Mouse (Mus musculus) induced T-regulatory cell, adult 2 months (primary cell): ENCODE measurements at regions not wholly inside any gene's neighbourhood (a gene's known extent, or its start where the extent isn't known, plus 50 kb on each side); places are given as distances from the start of the nearest gene placed in this dataset.

Source experiments
- DNase-seq: peaks from one replicate; pipeline ENCODE4 v3.0.0-alpha.2; 2012; ENCODE audit warnings: low read depth

DNA sequence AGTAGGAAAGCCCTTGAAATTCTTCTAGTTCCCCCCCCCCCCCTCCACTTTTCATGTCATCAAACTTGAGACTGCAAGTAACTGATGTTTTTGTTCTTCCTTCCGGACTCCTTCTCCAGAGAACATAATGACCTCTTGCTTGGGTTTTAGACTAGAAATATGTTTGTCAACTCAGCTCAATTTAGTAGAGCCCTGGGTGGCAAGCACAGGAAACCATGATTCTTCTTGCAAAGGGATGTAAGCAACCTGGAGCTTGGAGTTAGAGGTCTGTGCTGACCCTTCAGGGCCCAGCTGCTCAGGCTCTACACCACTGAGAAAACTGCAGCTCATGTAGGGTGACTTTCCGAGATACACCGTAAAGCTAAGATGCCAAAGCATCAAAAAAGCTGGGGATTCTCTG is 127.2 kb upstream of the Meis1 start:
- no peak for DNase-seq

DNA sequence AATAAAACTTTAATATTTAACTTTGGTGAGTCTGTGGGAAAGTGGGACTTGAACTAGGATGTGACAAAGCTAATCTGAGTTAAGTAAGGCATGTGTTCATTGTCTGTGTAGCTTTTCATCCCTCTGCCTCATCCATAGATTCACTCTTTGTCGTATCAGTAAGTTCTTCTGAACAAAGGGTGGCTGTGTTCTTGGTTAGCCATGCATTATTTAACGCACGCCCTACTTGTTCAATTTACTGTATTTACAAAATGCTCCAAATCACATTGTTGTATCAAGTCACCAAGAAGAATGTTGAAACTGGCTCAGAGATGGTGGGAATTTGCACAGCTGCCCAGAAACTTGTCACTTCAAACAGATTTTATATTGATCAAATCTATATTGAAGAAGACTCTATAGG is 132.2 kb upstream of the Meis1 start:
- DNase-seq, result no peak

DNA sequence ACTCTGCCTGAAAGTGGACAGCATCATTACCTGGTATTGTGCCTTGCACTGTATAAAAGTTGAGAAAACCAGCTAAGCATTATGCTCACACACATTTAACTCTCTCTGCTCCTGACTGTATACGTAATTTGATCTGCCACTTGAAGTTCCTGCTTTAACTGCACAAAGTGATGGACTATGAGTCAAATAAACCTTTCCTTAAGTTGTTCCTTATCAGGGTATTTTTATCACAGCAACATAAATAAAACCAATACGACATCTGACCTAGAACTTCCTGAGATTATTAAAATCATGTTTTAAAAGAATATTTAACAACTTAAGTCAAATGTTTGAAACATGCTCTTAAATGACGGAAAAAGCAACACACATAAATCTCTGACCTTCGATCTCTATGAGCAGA is 134.9 kb upstream of the Meis1 start:
- DNase-seq, result no peak

DNA sequence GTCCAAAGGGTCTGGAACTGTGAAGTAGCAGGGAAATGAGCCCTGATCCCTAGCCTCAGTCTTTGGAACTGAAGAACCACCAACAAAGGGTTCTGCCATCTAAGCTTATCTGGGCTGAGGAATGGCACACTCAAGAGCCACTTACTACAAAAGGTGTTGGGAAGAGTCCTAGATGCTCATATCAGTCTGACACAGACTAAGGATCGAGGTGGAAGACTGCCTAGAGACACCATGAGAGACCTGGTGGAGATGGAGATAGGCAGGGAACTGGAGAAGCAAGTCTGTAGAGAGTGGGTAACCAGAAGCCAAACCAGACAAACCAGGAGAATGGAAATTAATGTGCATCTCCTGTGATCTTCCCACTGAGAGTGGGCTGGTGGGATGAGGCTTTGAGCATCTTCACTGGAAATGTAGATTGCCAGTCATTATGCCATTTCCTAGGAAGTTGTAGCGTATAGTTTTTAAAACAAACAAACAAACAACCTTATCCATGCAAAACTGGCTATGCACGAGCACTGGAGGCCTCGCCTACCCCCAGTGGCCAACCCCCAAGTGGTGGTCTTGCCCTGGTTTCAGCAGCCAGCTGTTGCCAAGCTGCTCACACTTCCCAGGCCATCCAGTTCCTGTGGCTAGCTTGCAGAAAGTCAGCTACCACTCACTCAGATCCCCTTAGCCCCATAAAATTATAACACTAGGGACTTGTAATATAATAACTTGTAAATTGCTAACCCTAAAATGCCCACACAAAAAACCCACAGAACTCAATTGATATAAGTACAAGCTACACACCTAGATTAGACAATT is 136.2 kb upstream of the Meis1 start:
- DNase-seq, result no peak

DNA sequence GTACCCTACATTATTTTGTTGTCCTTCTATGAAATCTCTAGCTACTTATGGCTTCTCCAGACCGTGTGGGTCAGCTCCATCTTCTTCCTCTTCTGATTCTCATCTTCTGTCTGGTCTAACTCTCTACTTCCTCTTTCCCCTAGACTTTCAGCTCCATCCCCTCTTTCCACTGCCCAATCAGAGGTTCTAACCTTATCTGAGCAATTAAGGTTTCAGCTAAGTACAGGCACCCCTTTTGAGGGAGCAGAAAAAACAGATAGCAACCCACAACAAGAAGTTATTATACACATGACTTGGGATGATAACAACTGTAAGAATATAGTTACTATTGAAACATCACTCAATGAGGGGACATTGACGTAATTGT is 136.8 kb upstream of the Meis1 start:
- DNase-seq, result no peak

DNA sequence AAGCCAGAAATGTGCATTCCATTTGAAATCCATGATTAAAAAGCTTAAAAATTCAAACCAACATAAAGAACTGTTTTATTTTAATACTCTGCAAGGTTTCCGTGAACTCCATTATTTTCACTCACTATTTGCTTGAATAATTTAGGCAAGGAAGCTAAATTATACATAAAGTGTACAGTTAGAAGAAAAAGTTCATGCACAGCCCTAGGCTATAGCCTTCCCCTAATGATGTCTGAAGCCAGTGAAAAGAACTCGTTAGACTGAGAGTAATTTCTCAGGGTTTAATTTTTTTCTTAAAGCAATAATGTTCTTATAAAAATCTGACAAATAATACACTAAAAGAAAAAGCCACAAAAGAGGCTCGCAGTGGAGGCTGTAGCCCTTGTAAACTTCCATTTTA is 141.4 kb upstream of the Meis1 start:
- no peak for DNase-seq

DNA sequence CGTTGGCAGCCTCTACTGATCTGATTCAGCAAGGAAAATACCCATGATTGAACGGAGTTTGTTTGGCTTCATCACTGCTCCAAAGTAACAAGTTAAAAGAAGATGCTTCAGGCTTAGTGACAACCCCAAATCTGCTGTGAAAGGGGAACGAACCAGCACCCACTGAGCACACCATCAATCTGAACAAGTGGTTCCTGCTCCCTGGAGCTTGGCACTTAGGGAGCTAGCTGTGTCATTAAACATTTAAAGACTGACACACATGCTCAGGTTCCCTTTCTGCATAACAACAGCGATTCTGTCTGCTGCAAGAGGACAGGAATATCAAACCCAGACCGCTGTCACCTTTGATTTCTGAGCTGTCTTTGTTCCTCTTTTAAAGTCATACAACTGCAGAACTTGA is 141.9 kb upstream of the Meis1 start:
- DNase-seq, result no peak

DNA sequence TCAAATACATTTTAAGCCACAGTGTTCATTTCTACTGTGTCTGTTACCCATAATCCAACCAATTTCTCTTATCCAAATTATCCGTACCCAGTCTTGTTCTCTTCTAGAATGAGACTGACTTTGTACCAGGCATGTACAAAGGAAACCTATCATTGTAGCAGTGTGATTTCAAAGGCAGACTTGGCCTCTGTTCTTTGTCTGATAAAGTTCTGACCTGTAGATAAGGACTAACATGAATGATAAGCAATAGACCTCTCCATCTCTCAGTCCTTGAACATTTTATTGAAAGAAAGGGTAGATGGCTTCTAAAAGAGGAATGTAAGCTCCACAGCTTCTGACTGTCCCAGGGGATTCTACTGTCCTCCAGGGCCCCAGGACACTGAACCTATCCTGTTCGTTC is 152.2 kb upstream of the Meis1 start:
- no peak for DNase-seq

DNA sequence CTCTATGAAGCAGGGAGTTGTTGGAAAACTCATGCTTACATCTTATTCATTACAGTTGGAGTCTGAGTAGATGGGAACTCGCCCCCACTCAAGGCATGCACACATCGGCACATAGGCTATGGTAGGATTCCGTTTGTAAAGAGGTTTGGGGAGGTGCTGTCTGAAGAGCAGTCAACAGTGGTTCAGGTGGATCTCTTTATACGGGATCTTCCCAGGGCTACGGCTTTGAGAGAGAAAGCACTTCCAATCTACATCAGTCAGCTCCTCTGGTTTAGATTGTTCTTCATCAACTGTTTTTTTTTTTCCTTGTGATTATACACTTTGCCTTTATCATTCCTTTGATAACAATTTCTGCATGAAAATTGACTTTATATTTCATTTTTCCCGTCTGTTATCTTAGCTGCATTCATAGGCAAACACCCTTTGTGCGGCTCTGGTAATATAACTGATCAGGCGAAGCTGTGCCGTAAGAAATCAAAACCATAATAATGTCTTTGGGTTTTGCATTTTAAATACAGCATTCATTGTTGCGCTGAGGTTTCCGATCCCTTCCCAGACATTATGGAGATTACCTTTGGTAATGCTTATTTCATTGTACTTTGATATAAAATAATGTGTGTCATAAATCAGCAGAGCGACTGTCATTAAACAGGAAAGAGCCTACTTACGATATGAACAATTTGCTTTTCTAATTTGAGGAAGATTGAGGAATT is 155.7 kb upstream of the Meis1 start:
- DNase-seq, result no peak

DNA sequence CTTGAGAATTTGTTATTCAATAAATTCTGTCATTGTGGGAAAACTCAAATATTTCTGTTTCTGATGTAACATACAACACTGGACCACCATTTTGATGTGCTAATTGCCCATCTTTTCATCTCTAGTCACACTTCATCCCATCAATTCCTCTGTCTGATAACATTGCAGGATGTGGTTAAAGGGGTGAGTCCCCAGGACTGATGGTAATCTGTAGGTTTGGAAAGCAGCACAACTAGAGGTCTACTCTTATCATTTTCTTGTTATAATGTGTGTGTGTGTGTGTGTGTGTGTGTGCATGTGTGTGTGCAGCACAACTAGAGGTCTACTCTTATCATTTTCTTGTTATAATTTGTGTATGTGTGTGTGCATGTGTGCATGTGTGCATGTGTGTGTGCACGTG is 160.5 kb upstream of the Meis1 start:
- no peak for DNase-seq

DNA sequence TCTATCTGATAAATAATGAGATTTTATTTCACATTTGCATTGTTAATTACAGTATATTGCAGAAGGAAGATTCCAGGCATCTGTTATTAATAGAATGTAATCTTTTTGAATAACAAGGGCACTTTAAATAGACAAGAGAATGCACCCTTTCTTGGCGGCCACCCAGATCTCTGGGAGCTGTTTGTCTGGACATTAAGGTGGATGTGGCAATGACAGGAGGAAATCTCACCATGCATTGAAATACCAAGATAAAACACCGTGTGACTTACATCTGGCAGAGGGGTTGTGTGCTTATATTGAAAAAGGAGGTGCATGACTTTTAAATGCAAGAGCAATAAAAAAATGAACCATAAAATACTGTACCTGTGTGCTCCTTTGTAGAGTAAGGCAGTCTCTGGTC is 171.0 kb upstream of the Meis1 start:
- DNase-seq, result no peak

DNA sequence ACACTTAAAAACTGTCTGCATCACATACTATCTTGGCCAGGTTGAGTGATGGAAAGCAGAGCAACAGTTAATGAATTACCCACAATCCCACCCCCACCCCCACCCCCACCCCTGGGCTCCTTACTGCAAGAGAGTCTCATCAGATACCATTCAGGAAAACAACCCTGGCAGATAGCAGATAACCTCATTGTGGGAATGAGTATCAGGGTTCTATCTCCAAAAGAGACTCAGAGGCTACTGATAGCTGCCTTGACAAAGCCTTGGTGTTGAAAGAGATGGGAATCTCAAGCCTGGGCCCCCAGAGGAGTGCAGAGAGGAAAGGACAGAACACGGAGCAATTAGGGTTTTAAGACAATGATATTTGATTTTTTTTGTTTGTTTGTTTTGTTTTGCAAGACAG is 175.7 kb upstream of the Meis1 start:
- no peak for DNase-seq

DNA sequence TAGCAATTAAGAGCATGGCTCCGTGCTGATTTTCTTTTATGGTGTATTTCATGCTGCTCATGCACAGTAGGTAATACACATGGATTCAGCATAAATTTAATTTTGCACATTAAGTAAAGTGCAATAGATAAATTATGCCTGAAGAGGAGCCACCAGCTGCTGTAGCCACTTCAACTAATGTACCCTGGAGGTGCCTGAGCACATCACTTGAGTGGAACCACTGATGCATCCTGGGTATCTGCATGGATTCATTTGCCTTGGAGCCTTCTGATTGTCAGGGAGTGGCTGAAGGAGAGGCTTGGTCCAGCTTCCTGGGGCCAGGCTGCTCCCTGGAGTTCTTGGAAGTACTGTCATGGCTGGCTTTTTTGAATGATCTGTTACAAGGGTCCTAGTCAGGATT is 179.0 kb upstream of the Meis1 start:
- DNase-seq, result no peak

DNA sequence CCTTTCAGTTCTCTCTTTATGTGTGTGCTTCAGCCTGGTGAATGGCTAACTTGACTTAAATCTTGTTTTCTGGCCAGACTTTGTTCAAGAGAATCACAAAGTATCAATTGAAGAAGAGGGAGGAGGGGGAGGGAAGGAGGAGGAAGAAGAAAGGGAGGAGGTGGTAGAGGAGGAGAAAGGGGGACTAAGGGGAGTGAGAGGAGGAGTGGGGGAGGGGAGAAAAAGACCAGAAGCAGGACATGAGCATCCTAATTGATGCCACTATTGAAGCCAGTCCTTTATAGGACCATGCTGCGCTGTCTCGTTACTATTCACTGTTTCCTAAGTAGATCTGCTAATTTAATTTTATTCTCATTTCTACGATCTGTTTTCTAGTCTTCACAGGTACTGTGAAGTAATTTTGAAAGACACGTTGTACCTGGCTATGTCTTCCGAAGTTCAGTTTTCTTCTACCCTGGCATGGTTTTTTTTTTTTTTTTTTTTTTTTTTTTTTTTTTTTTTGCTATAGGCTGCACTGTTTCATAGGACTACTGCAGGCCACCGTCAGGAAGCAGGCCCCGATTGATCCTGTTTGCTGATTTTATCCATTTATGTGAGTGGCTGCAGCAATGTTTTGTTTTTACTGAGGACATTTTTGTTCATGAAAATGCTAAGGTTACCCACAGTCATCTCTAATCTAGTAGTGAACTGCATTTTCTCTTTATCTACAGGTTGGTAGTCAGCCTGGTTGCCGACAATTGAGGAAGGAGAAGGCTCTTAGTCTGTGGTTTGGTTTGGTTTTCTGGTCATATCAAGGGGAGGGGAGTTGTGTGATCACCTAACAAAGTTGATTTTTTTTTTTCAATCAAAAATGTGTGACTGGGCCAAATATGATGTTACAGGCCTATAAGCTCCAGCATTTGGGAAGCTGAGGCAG is 184.1 kb upstream of the Meis1 start:
- DNase-seq, result no peak

DNA sequence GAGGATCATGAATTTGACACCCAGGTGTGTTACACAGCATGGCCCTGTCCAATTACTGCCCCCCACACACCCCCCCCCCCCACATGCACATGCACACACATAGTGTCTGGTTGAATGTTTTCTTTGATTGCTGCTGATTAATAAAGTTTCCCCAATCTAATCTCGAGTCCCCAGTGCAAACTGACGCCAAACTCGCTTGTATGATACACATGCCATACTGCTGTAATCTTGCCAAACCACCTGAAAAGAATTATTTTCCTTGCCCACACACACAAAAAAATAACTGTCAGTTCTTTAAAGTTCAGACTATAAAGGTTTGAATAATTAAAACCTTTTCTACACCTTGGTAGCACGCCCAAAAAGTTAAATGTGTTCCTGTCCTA is 184.7 kb upstream of the Meis1 start:
- DNase-seq, result no peak

DNA sequence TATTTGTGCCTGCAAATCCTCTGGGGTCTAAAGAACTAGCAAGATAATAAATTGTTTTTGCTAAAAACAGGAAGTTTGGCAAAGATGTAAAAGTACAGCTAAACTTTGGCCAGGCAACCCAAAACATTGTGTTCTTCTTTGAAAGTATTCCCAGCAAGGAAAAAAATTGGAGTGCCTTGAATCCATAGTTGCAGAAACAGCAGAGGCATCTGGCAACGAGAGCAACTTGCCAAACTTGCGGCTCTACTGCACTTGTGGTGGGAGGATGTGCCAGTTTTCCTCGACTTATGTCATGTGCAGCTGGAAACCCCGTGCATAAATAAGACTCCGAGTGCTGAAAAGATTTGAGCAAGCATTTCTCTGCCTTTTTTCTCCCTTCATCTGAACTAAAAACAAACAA is 185.2 kb upstream of the Meis1 start:
- no peak for DNase-seq

DNA sequence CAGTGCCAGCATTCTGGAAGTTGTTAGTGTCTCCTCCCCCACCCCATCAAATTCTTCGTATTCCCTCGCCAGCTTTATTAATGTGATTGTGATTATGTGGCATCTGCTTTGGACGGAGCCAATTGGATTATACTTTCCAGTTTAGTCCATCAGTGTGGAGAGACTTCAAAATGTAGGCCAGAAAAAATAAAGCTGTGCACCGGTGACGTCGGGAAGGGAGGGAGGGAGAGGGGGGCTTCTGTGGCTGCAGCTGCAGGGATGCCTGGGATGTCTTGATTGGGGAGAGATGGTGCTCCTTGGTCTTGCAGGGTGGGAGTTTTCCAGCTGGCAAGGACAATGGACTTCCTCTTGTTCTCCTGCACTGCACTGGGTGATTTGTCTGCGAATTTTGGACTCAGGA is 185.7 kb upstream of the Meis1 start:
- no peak for DNase-seq

DNA sequence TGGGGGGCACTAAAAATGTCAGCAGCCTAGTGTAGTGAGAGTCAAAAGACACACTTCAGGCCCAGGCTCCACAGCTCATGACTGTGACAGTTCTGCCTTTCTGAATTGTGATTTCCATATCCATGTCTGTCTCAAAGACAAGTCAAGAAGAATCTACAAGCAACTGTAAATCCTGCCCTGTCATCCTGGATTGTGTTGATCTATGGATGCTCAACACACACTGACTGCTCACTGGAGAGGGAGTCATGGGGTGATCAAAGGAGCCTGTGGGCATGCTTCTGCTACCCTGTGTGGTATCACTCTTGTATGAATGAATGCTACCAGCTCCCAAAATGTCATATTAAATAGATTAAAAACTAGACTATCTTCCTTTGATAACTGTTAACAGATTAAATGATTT is 186.4 kb upstream of the Meis1 start:
- no peak for DNase-seq

DNA sequence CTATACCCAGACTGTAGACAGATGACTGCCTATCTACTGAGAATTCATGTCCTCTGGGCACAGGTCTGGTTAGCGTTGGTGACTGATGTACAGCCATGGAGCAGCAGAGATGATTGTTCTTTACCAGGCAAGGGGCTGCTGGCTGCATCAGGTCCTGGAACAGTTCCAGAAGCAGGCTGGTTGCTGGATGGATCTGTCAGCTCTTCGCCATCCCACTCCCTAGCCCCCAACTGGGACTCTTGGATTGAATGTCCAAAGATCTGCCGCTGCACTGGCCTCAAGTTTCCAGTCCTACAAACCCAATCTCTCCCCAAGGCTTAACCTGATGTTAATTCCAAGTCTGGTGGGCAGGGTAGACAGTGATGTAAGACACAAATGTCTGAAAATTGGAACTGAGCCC is 200.7 kb upstream of the Meis1 start:
- DNase-seq, result no peak

DNA sequence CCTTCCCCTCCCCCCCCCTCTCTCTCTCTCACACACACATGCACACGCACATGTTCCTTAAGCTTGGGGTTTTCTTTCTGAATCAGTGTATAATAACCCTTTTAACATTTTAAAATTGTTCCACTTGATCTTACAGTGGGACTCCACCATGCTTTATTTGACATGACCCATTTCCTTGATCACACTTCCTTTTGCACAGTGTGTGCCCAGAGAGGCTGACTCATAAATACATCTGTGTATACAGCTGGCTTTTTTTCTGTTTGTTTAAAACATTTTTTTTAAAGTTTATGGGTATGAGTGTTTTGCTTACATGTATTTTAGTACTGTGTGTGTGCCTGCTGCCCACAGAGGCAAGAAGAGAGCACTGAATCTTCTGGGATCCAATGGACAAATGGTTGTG is 202.7 kb upstream of the Meis1 start:
- DNase-seq, result no peak

DNA sequence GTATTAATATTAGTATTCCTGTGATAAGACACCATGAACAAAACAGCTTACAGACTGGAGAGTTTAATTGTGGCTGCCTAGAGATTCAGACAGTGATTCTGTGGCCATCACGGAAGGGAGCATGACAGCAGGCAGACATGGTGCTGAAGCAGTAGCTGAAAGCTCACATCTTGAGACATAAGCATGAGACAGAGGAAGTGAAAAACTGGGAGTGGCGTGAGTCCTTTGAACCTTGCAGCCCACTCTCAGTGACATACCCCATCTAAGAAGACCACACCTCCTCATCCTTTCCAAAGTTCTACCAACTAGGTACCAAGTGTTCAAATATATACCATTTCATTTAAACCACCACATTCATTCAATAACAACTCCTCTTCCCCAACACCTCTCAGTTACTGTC is 208.0 kb upstream of the Meis1 start:
- DNase-seq, result no peak

DNA sequence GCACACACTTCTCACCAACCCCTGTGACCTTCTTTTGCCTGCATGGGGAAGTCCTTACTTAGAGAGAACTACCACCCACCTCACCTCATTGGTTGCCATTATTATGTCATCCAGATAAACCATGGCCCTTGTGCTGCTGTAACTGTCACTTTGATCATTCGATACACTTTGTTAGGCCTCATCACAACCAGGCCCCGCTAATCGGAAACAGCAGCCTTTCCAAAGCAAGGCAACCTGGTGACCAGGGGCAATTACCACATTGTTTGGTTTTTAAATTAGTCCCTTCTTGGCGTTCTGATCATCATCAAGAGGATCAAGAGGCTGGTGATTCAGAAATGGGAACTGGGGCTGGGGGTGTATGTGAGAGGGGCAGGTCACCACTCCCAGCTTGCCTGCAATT is 208.9 kb upstream of the Meis1 start:
- no peak for DNase-seq
